Mouse (Mus musculus): ENCODE measurements at regions not wholly inside any gene's neighbourhood (a gene's known extent, or its start where the extent isn't known, plus 50 kb on each side); places are given as distances from the start of the nearest gene placed in this dataset.

DNA sequence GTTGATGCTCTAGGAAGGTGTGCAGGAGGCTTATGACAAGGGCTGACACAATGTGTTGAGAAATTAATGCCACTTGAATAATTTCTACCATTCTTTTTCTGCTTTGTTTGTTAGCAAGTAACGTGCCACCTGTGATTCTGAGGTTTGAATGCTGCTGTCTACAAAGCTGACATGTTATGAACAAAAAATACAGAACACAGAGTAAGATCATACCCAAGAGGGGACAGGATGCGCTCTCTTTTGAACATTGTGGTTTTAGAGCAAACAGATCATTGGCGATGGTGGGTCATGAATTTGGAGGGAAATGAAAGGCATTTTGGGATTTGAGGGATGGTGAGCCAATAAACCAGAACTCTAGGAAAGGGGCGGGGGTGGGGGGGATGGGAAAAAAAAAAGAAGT, 73.3 kb upstream of the Satb1 start:
- Histone ChIP-seq H3K27me3 (ENCODE audit: control insufficient read depth, insufficient read depth, low read length, poor library complexity, severe bottlenecking) (no peaks in the 10 kb centered on the region), H3K36me3 (ENCODE audit: control insufficient read depth, insufficient read depth, low read length, poor library complexity, severe bottlenecking) (no peaks in the 10 kb centered on the region)
- peak; percentile 19 for DNase-seq (ENCODE audit: low read depth, low spot score)

- DNase-seq (ENCODE audit: low read depth, low spot score): peak; percentile 94
- Histone ChIP-seq H3K27me3 (ENCODE audit: control insufficient read depth, insufficient read depth, low read length, poor library complexity, severe bottlenecking) (no peaks in the 10 kb centered on the region), H3K36me3 (ENCODE audit: control insufficient read depth, insufficient read depth, low read length, poor library complexity, severe bottlenecking) (no peaks in the 10 kb centered on the region)
These were observed 70.8 kb upstream of the Satb1 start for GRCm38 (mm10) chr17:51903885-51904284.

DNA sequence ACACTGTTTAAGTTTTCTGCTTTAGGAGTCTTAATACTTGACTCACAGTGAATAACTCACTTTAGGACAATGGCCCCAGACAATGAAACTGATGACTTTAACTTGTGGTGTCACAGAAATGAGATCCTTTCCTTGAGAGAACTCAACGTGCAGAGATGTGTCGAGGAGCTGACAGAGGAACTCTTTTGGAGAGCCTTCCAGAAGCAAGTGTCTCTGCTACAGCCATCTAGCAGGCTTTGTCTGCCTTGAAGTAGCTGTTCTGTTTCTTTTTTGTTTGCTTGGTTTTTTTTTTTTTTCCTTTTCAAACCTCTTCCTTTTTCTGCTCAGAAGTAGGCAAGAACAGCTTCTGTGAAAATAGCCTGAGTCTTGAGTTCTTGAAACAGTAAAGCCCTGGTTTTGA, 66.3 kb upstream of the Satb1 start:
- no peaks in the 10 kb centered on the region for H3K36me3 ChIP-seq (ENCODE audit: control insufficient read depth, insufficient read depth, low read length, poor library complexity, severe bottlenecking)
- DNase-seq (ENCODE audit: low read depth, low spot score): no peak
- H3K27me3 ChIP-seq (ENCODE audit: control insufficient read depth, insufficient read depth, low read length, poor library complexity, severe bottlenecking): no peaks in the 10 kb centered on the region

GRCm38 (mm10) chr17:51896160-51896559, 63.1 kb upstream of the Satb1 start:
- Histone ChIP-seq H3K36me3 (ENCODE audit: control insufficient read depth, insufficient read depth, low read length, poor library complexity, severe bottlenecking) (no peaks in the 10 kb centered on the region), H3K27me3 (ENCODE audit: control insufficient read depth, insufficient read depth, low read length, poor library complexity, severe bottlenecking) (no peaks in the 10 kb centered on the region)
- no peak for DNase-seq (ENCODE audit: low read depth, low spot score)

GRCm38 (mm10) chr17:51894278-51894677, 61.2 kb upstream of the Satb1 start:
- no peak for DNase-seq (ENCODE audit: low read depth, low spot score)
- Histone ChIP-seq H3K36me3 (ENCODE audit: control insufficient read depth, insufficient read depth, low read length, poor library complexity, severe bottlenecking) (no peaks in the 10 kb centered on the region), H3K27me3 (ENCODE audit: control insufficient read depth, insufficient read depth, low read length, poor library complexity, severe bottlenecking) (no peaks in the 10 kb centered on the region)

- DNase-seq (ENCODE audit: low read depth, low spot score): no peak
- H3K27me3 ChIP-seq (ENCODE audit: control insufficient read depth, insufficient read depth, low read length, poor library complexity, severe bottlenecking): no peaks in the 10 kb centered on the region
- H3K36me3 ChIP-seq (ENCODE audit: control insufficient read depth, insufficient read depth, low read length, poor library complexity, severe bottlenecking): no peaks in the 10 kb centered on the region
These were observed 59.8 kb upstream of the Satb1 start for GRCm38 (mm10) chr17:51892856-51893255.

DNA sequence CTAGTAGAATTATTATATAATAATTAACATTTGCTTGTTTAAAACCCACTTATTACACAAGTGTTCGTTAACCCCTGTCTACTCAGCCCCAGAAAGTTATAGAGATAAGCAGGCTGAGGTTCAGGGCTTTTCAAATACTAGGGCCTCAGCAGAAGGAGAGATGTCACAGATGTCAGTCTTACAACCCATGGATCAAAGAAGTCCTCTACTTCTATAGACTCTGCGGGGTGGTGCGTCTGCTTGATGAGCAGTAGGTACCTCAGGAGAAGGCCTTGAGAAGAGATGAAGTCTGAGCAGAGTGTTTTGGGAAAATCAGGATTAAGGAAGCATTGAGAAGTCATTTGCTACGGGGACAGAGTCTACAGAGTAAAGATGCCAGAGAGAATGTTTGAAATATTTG, 59.1 kb upstream of the Satb1 start:
- Histone ChIP-seq H3K27me3 (ENCODE audit: control insufficient read depth, insufficient read depth, low read length, poor library complexity, severe bottlenecking) (no peaks in the 10 kb centered on the region), H3K36me3 (ENCODE audit: control insufficient read depth, insufficient read depth, low read length, poor library complexity, severe bottlenecking) (no peaks in the 10 kb centered on the region)
- no peak for DNase-seq (ENCODE audit: low read depth, low spot score)

All from splenic B cell, adult 2 months (primary cell).